Mouse (Mus musculus) inflammation-experienced regulatory T-cells, adult 6 months (primary cell): ENCODE data around the gene Pms2. TPM values are rescaled to one million over a fixed set of nuclear protein-coding genes. Genes with fewer than 3 reads are reported as not detected.

Source experiments
- ATAC-seq: one replicate; pipeline ENCODE4 v1.8.0; 2017
- polyA plus RNA-seq, 3 experiments: library from polyadenylated mRNA; unstranded; fragments of 100-300 nt; shearing (Covaris generic); gene quantifications; one replicate each; pipeline ENCODE4 v1.2.1; 2017

Pms2 gene
- polyA plus RNA-seq, 3 experiments from 2014 or later = 44.7 to 48.9 (median 46.9) TPM

DNA sequence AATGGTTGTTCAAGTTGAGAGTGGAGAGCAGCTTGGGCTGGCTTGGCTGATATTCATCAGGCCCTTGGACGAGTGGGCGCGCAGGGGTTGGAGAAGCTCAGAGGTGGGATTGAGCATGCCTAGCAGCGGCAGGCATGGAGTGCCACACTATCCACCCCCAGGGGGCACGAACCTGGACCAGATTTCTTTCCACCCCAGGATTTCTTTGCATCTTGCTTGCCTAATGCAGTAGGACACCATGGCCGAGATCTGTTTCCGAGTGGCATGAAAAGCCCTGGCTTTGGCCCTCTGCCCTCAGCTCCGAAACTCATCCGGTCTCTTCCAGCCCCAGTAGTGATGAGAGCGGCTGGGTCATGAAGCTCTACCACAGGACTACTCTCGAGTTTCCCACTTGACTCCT is 23.6 kb downstream of the Pms2 start:
- no peak for ATAC-seq

DNA sequence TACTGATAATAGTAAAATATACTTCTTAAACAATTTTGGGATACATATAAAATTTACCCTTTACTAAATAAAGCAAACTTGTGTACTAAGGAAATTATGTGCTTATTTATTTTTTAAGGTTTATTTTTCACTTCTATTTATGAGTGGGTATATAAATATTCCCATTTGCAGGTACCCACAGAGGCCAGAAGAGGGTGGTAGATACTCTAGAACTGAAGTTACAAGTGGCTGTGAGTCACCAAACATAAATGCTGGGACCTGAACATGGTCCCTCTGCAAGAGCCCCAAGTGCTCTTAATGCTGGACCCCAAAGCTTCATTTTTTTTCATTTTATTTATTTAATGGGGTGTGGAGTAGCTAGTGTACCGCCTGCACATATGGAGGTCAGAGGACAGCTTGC is 24.1 kb downstream of the Pms2 start:
- ATAC-seq = no peak

DNA sequence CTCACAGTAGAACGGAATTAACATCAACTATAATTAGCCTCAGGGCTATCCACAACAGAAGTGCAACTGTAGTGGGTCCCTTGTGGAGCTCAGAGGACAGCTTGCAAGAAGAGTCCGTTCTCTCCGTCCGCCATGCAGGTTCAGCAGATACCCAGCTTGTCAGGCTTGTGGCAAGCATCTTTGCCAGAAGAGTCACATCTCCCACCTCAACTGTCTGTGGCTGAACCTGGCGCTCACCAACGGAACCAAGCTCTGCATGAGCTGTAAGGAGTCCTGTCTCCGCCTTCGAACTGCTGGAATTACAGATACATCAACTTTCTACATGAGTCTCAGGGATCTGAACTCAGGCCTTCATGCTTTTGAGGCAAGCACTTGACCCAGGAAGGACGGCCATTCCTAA is 26.4 kb downstream of the Pms2 start:
- no peak for ATAC-seq

DNA sequence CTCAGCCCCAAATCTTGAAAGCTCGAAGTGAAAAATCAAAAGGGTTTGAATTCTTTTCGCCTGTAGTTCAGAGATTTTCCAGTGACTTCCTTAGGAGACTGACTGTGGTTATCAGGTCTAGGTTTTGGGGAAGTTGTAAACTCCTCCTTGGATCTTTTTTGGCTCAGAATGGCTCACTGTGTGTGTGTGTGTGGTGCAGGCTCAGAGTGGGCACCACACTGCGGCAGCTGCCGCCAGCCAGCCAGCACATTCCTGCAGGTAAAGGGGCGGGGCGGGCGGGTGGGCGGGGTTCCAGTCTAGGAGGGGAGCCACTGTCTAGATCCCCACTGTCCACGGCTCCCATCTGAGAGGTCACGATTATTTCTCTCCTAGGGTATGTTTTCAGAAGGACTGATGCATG is 31.8 kb downstream of the Pms2 start:
- no peak for ATAC-seq

DNA sequence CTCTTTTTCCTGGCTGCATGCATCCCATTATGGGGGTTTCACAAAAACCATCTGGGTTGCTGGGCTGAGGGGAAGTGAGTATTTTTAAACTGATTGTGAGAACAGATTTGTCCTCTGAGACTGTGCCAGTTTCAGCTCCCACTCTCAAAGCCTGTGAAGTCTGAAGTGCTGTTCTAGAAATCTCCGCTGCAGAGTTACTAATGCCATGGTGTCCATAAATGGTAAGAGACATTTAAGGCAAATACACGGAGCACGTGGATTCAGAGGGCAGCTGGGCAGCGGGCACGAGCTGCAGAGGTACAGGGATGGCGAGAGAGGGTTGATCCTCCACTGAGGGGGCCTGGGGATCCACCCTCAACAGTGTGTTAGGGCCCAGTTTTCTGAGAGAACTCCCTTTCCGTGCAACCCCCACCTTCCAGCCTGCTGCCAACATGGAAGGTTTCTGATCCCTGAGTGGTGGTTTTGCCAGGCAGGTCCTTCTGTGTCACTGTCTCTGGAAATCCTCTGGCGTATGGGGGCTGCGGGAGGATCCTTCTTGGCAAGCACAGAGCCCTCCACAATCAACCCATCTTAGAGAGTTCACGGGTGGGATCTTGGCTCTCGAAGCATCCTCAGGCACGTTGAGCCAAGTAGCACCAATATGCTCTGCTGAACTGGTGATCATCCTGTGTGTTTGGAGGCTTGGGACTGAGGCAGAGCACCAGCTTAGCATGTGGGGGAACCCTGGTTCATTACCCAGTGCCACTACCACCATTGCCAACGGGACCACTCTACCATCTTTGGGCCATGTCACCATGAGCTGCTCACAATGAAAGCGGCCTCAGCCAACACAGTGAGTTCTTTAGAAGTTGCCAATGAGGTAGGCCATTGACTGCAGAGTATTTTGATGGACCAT is 33.7 kb downstream of the Pms2 start:
- ATAC-seq = no peak

DNA sequence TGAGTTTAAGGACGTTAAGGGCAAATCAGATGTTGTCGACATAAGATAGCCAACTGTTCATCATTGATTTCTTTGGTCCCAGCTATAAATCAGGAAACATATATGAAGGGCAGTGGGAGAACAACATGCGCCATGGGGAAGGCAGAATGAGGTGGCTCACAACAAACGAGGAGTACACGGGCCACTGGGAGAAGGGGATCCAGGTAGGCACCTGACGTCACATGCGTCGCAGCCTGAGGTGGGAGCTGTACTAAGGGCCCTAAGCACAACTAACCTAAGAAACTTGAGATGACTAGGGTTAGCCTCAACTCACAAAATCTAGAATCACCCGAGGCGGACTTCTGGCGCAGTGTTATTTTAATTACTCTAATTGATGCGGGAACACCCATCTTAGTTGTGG is 38.6 kb downstream of the Pms2 start:
- no peak for ATAC-seq

DNA sequence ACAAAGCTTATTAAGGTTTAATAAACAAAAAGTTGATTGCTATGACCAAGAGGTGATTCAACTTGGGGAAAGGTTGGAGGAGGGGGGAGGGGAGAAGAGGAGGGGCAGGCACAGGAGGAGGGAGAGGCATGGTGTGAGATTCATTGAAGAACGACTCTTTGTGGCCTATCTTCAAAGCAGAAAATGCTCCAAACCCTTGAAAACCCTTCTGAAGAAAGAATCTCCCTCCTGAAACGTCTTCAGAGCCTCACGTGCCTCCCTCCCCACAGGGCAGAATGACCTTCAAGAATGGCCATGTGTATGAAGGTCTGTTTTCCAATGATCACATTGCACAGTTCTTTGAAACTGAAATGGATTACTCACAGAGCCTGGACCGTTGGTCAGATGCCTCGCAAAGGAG is 40.3 kb downstream of the Pms2 start:
- ATAC-seq = no peak

DNA sequence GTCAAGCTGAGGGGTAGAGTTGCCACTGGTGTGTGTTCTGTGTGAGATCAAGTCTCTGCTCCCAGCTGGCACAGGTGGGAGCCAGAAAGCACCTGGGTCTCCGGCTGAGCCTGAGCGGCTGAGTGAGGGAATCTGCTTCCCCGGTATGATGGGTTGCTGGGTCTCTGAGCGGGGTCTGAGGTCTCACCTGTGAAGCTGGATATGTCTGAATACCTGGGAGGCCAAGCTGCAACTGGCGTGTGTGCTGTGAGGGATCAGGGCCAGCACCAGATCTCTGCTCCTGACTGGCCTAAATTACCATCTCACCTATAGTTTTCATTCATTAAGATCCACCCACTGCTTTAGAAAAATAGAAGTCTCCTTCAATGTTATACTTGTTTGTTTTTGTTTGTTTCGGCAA is 47.3 kb downstream of the Pms2 start:
- ATAC-seq = no peak

DNA sequence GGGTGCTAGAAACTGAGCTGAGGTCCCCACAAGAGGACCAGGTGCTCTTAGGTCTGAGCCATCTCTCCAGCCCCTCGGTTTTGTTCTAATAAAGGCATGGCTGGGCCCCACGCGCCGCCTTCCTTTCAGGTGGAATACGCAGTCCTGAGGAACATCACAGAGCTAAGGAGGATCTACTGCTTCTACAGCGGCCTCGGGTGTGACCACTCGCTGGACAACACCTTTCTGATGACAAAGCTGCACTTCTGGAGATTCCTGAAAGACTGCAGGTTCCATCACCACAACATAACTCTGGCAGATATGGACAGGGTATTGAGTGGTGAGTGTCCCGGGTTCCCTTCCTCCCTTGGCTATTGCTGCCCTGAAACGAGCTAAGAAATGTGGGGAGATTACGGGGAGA is 49.8 kb downstream of the Pms2 start:
- no peak for ATAC-seq

DNA sequence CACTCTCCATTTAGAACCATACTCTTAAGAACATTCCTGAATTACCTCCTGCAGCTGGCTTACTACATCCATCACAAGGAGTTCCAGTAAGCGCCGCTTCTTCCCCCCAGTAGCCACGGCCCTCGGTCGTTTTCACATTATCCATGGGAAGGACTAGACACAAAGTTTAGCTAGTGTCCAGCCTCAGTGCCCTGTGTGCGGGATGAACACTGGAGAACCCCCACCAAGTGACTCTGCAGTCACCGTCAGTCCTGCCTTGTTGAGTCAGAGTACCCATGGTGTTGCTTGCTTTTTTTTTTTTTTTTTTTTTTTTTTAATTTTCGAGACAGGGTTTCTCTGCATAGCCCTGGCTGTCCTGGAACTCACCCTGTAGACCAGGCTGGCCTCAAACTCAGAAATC is 51.4 kb downstream of the Pms2 start:
- no peak for ATAC-seq

DNA sequence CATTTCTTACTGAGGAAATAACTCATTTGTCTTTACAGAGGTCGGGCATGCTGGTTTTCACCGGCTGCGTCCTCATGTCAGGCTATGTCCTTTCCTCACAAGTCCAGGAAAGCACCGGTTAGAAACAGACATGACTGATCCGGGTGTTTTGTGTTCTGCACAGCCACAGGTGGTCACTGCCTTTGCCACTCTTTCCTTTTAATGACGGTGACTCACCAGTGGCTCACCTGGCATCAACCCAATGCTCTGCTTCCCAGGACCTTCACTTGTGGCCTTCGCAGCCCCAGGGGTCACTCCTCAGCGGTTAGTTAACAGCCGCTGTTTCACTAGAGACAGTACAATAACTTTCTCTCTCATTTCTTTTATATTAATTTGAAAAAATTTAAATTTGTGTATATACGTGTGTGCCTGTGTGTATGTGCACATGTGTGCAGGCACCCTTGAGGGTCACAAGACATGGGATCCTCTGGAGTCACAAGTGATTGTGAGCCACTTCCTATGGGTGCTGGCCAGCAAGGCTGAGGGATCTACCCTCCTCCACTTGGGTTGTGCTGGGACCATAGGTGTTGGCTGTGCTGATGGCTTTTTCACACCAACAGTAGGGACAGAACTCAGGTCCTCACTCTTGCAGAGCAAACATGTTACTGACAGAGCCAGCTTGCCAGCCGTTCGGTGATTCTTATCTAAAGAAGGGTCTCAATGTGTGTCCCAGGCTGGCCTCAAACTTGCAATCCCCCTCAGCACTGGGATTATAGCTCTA is 56.0 kb downstream of the Pms2 start:
- no peak for ATAC-seq

DNA sequence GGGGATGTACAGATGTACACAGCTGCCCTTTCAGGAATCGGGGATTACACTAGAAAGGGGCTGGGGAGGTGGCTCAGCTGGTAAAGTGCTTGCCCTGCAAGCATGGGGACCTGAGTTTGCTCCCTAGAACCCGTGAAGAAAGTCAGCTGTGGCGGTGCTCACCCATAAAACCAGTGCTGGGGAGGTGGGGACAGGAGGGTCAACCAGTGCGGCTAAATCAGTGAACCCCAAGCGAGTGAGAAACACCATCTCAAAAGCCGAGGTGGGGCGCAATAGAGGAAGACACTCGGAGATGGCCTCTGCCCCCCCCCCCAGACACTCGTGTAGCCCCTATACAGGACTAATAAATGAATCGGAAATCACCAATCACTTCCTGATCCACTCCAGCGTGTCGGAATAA is 56.9 kb downstream of the Pms2 start:
- ATAC-seq = no peak

DNA sequence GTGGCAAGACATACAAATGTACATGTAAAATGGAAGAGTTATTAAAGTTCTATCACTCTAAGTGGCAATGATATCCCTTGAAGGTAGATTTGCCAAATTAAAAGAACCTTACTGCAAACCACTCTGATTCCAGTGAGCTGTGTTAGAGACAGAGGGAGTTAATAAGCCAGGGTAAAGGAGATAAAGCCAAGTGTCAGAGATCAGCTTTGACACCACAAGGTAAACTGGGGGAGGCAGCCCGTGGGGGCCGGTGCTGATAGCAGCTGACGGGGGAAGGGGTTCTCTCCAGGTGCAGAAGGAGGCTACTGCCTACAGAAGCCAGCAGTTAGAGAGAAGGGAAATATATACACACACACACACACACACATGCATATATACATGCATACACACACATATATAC is 62.9 kb downstream of the Pms2 start:
- ATAC-seq = no peak

DNA sequence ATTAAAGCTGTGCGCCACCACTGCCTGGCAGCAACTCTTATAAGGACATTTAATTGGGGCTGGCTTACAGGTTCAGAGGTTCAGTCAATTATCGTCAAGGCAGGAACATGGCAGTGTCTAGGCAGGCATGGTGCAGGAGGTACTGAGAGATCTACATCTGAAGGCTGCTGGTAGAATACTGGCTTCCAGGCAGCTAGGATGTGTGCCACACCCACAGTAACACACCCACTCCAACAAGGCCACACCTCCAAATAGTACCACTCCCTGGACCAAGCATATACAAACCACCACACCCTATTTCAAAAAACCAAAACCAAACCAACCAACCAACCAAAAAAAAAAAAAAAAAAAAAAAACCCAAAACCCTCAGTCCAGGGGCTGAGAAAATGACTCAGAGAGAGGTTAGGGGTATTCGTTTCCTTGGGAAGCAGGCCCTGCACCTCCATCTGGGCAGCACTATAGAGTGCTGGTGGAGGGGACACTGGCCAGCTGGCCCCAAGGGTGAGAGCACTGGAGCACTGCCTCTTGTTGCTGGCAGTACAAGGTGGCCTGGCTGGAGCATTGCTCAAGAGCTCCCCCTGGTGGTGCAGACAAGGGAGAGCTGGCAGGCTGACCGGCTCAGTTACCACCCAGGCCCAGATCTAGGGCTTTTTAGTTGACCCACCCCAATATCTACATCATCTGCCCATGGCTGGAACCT is 65.3 kb downstream of the Pms2 start:
- ATAC-seq = peak; percentile 35

DNA sequence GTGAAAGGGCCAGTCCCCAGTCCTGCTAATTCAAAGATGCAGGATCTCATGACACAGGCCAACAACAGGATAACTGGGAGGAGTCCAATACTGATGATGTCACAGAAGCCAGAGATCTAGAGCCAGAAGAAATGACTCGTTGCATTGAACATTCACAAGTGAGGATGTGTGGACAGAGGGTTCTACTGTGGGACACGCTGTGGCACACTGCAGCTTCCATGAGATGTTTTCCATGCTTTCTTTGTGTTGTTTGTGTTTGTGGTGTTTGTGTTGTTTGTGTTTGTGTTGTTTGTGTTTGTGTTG is 65.8 kb downstream of the Pms2 start:
- peak; percentile 56 for ATAC-seq

DNA sequence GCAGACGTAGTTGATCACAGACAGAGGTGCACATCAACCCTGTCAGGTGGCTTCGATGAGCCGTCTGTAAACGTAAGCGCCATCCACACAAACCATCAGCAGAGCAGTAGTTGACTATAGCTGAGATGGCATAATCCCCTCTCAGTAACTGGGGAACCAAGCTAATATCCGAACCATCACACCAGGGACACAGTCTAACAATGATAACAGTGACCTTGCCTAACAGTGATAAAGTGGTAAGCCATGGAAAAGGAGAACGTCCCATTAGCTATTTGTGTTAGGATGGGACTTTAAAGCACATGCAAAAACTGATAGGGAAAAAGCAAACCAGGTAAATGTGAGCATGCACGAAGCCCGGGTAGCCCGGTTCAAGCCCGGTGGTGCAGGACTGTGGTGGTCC is 66.5 kb downstream of the Pms2 start:
- ATAC-seq = no peak

DNA sequence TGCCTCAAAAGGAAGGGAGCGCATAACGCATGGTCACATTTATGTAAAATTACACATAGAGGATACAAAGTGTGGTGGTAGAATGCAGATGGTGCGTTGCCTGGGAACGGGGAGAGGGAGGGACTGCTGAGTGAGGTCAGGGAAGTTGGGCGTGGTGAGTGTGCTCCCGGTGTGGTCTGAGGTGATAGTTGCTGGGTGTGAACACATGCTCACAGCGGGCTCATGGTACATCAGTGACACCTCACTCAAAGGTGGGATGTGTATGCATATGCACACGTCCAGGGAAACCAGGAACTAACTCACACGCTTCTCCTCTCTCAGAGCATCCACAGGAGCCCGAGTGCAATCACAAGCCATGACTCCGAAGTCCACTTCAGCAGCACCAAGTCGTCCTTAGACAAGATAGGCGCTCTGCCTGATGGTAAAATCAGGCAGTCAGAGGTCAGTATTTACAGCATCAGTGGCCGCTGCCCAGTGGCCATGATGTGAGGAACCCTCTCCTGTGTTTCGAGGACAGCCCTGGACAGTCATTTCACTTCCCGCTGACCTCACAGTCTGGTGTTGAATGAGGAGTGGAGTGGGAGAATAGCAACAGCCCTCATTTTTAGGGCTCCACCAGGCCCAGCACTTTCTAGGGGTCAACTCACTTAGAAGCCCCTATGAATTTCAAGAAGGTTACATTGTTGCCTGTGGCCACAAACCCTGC is 67.1 kb downstream of the Pms2 start:
- no peak for ATAC-seq

DNA sequence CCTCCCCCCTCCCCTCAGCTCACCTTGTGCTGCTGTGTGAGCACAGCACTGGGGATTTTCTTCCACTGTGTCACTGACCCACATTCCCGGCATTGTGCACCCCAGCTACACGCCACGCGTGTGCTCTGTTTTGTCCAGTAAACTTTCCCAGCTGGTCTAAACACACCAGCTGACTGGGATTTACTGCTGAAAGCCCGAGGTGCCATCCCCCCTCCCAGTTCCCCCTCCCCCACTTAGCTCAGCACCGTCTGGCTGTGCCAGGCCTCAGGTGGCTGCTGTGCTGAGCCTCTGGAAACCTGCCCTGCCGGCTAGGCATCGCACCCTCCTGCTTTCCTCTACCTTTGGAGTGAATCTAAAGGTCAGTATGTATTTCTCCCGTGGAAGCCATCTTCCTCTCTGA is 71.1 kb downstream of the Pms2 start:
- no peak for ATAC-seq

DNA sequence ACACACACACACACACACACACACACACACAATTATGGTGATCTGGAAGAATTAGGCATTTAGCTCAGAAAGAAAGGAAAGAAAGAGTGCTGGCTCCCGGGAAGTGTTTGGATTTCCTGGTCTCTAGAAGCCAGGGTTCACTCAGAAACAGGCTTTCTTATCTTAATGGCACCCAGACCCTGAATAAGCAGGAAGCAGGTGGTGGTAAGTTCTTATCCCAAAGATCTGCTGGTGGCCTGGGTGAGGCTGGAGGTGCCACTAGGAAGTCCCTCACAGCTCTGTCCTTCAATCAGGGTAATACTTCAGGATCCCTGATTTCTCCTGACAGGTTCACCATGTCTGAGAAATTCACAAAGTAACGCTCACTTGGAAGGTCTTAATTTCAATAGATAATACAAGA is 72.6 kb downstream of the Pms2 start:
- ATAC-seq = no peak
